Mouse (Mus musculus): ENCODE data around the gene Olfr1329. TPM values are rescaled to one million over a fixed set of nuclear protein-coding genes. Genes with fewer than 3 reads are reported as not detected.

Olfr1329 gene
- polyA plus RNA-seq (2012; rRNA removed): not detected in 2 replicates

GRCm38 (mm10) chr4:118917365-118917764, at the start of gene Olfr1329:
Olfr1329 (minus strand) TSS chr4:118917465.

GRCm38 (mm10) chr4:118961141-118961628, 43.9 kb upstream of the Olfr1329 start, which contains the start of gene Lao1:
Lao1 (plus strand) TSS chr4:118961578.

GRCm38 (mm10) chr4:118938512-118938911, 21.2 kb upstream of the Olfr1329 start, which contains the start of gene Olfr1328:
Olfr1328 (minus strand) TSS chr4:118938612.

GRCm38 (mm10) chr4:118888297-118888696, 29.0 kb downstream of the Olfr1329 start, which contains the start of gene Olfr1330:
Olfr1330 (plus strand) TSS chr4:118888597.

Other genes starting within 250 kb of the Olfr1329 start
- 0.01 and 0.08 TPM in 2 replicates for gene Olfr1342, start 224.7 kb downstream of the Olfr1329 start, polyA plus RNA-seq (2012; rRNA removed)
- not detected in 2 replicates for gene Olfr1341, start 213.9 kb downstream of the Olfr1329 start, polyA plus RNA-seq (2012; rRNA removed)
- not detected in 2 replicates for gene Olfr1340, start 197.3 kb downstream of the Olfr1329 start, polyA plus RNA-seq (2012; rRNA removed)
- gene Olfr1339, start 185.3 kb downstream of the Olfr1329 start, polyA plus RNA-seq (2012; rRNA removed): not detected in 2 replicates
- not detected in 2 replicates for gene Olfr1338, start 158.7 kb downstream of the Olfr1329 start, polyA plus RNA-seq (2012; rRNA removed)
- not detected in 2 replicates for gene Olfr1337, start 134.9 kb downstream of the Olfr1329 start, polyA plus RNA-seq (2012; rRNA removed)
- gene Olfr1335, start 107.5 kb downstream of the Olfr1329 start, polyA plus RNA-seq (2012; rRNA removed): not detected in 2 replicates
- gene Olfr1333, start 81.2 kb downstream of the Olfr1329 start, polyA plus RNA-seq (2012; rRNA removed): not detected in 2 replicates
- gene Olfr1331, start 52.8 kb downstream of the Olfr1329 start, polyA plus RNA-seq (2012; rRNA removed): not detected in 2 replicates
- gene Olfr1330, start 28.9 kb downstream of the Olfr1329 start, polyA plus RNA-seq (2012; rRNA removed): not detected in 2 replicates
- gene Olfr1328, start 21.1 kb upstream of the Olfr1329 start, polyA plus RNA-seq (2012; rRNA removed): not detected in 2 replicates
- 0.14 and 0.15 TPM in 2 replicates for gene Lao1, start 44.1 kb upstream of the Olfr1329 start, polyA plus RNA-seq (2012; rRNA removed)
- 64.7 and 77.2 TPM in 2 replicates for gene Slc2a1, start 191.2 kb upstream of the Olfr1329 start, polyA plus RNA-seq (2012; rRNA removed)

All from central nervous system, embryonic 18 days (tissue).